Mouse (Mus musculus): ENCODE data around the gene Map3k13.

DNA sequence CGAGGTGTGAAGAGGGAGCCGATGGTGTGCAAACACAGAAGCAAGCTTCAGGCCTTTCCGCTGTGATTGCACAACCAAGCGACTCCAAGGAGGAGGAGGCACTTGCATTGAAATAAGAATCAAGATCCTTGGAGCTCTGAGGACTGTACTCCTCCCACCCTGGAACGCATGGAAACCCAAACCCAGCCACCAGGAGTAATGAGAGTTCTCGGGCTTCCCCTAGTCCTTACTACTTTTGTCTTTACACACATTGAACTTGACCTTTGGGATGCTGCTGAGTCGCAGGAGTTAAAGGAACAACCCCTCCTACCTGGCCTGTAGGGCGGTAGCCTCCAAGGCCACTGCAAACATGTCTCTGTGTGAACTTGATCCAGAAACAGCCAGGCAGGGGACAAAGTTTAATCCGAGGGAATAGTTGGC is 31.5 kb downstream of the Map3k13 start:
- TF ChIP-seq POLR2A (IDR thresholded peaks at IDR 0.05; ENCODE audit: borderline replicate concordance, insufficient read depth, low read length) (no peak), CTCF (IDR thresholded peaks at IDR 0.05; ENCODE audit: borderline replicate concordance, insufficient read depth, low read depth, low read length) (no peak)
